Mouse (Mus musculus): ENCODE results near the gene Fbxl19.

GRCm38 (mm10) chr7:127799211-127799610, 54.9 kb downstream of the Fbxl19 start:
- TF ChIP-seq CTCF (IDR thresholded peaks at IDR 0.05; ENCODE audit: borderline replicate concordance, extremely low read depth, insufficient read depth, insufficient read length): no peak
- TF ChIP-seq POLR2A (IDR thresholded peaks at IDR 0.05; ENCODE audit: borderline replicate concordance, extremely low read depth, insufficient read depth, insufficient read length, poor library complexity, severe bottlenecking): no peak
